Mouse (Mus musculus) CD4-positive, CD25-positive, alpha-beta regulatory T cell, adult 2 months (primary cell): ENCODE measurements around the gene Slc16a2.
A peak's percentile ranks its signal among the peaks of the same experiment; 100 is the strongest.

ENCODE experiments used
- DNase-seq: peaks from one replicate; pipeline ENCODE4 v3.0.0-alpha.2; 2012; ENCODE audit warnings: low read depth, low spot score

Gene Slc16a2

DNA sequence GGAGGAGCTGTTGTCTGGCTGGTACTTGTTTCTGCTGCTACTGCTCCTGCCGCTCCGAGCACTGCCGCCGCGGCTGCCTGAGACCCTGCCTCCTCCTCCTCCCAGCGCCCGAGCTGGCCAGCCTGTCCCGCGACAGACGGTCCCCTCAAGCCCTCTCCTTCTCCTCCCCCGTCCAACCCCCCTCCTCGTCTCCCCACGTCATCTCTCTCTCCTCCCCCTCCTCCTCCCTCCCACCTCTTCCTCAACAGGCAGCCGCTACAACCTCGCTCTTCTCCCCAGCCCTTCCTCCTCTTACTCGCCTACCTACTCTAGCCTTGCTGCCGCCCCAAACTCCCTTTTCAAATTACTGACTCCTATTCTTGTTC is at the start of gene Slc16a2:
TSS of gene Slc16a2 (minus strand) at position 152 of the 365 bp plus-strand sequence.
- peak; percentile 72 for DNase-seq

DNA sequence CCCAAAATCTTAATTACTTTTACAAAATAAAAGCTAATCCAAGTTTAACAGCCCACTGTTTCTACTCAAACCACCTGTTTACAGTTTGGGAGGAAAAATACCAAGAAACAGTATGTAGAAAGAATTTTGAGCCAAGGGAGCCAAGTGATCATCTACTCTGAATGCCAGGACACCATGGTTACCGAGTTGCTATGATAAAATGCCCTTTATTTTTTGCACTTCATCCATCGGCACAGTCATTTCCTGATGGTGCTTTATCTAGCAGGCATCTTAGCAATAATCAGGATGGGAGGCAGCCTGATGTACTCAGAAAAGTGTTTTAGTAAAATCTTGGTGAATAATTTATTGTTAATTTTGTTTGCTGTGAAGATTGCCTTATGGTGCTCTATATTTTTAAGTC is 41.7 kb upstream of the Slc16a2 start:
- no peak for DNase-seq

DNA sequence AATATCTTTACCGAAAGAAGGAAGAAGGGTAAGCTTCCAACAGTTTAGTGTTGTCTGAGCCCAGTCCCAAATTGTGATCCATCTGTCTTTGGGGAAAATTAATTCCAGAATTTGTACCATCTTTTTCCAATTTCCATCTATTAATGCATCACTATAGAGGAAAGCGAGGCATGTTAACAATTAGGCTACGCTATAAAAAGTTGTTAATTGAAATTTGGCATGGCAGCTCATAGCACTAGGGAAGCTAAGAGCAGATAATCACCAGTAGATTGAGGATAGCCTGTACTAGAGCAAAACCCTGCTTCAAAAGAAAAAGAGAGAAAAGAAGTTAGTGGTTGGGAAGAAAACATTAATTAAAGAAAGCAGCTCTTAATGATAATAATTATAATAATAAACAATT is 41.1 kb upstream of the Slc16a2 start:
- no peak for DNase-seq

DNA sequence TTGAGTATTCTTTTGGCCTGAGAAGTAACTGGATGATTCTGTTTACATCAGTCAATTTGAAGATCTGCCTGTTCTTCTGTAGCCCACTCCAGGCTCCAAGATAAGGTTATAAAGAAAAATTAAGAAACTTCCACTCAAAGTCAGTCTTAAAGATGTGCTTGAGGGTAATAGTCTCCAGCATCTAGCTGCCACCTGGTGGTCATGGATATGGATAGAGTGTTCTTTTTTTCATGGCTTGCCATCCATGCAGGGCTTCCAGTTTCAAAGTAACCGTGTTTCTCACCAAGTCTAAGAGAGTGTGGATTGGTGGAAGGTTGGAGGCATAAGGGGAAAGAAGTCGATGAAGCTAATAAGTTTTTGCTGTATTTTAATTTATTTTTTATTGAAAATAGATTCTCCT is 23.5 kb upstream of the Slc16a2 start:
- DNase-seq: peak; percentile 38

DNA sequence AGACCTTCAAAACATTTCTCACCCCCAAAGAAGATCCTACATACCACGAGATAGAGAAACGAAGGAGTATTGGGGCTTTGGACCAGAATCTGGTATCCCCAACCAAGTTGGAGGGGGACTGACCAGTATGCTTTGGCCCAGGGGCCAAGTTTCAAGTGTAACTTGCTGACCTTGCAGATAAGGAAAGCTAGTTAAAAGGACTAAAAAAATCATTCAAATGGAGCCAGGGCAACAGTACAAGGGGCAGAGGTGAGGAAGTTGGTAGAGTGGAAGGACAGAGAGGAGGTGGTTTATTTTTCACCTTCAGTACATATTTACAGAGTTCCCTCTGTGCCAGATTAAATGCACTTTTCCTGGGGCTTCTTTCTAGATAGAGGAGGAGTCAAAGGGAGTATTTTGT is 7.1 kb upstream of the Slc16a2 start:
- DNase-seq: no peak

DNA sequence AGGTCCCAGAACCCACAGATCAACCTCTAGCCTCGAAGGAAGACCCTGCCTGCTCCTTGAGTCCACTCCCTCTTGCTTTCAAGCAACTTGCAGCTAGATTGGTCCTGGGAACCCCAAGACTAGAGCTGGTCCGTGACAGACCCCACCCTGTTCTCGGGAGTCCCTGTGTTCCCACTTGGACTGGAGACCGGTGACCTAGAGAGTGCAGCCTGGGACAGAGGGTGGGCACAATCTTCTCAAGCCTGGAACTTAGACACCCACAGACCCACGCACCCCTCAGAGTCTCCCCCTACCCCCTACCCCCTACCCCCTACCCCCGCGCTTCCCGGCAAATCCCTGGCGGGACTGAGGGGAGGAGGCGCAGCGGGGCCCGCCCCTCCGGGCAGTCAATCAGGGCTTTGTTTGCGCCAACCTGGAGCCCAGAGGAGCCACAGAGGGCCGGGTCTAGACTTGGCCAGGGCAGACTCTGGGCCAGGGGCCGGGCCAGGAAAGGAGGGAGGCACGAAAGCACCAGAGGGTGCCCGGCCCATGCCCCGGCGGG is 558 bp upstream of the Slc16a2 start:
- peak; percentile 1 for DNase-seq

DNA sequence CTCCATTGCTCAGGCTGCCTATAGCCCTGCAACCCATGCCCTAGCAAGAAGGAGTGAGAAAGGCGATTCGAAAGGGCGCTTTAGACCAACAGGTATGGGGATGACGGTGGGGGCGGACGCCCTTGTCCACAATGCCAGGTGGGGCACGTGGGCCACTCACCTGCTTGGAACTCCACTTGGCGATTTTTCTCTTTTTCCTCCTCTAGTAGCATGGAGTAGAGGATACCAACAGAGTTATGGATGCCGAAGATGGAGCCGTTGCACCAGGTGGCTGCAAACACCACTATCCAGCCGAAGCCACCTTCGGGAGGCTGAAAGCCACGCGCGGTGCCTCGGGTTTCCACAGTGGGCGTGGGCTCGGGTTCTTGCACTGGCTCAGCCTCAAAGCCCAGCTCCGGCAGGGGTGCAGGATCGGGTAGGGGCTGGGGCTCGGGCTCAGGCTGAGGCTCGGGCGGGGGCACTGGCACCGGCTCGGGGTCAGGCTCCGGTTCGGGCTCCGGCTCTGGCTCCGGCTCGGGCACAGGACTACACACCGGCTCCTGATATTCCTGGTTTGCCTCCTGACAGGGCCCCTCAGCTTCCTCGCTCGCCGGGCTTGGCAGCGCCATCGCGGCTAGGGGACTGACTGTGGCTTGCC is 470 bp downstream of the Slc16a2 start:
- DNase-seq: peak; percentile 27

DNA sequence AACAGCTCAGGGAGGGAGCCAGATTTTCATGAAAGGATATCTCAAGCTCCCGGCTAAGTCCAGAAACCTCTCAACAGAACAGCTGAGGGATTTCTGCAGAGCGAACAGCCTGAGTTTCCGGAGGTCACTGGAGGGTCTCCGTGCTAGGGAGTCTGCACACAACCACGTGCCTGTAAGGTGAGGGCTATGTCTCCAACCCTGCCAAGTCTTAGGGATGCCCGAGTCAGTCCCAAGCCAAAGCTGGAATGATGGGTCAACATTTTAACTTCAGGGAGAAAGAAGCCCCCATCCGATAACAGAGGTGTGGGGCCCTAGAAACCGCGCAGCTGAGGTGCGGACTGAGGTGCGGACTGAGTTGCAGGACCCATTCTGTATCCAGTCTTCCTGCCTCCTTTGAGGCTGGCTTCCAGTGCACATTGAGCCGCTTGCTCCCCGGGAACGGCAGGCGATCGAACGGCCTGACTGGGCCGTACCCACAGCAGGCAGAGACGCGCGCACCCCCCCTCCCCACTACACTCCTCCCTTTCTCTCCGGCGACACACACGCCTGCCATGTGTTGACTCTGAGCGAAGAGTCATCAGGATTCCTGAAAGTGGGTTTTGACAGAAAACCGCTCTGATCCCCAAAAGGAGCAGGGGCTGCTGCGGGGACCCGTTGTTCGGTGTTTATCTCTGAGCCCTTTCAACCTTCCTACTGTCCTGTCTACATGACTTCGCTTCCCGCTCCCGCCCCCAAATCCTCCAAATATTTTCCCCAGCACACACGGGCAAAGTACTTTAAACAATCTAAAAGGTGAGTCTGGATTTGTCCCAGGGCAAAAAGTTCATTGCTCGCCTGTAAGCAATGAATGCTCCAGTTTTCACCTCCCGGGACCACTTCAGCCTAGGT is 1.2 kb downstream of the Slc16a2 start:
- peak; percentile 1 for DNase-seq

DNA sequence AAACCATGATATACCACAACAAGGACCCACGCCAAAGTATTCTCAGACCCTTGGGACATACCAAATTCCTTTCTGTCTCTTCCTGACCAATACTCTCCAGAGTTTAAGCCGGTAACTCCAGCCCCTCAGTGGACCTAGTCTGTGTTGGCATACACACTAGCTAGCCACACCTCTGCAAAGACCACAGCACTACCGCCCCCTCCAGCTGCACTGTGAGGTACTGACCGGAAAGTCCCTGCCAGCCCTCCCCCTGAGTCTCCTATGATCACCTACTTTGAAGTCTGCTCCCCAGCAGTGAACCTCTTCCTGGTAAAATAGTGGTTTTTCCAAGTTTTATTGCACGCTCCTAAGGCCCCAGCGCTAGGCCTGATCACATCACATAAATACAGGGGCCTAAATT is 2.5 kb downstream of the Slc16a2 start:
- DNase-seq: peak; percentile 0

DNA sequence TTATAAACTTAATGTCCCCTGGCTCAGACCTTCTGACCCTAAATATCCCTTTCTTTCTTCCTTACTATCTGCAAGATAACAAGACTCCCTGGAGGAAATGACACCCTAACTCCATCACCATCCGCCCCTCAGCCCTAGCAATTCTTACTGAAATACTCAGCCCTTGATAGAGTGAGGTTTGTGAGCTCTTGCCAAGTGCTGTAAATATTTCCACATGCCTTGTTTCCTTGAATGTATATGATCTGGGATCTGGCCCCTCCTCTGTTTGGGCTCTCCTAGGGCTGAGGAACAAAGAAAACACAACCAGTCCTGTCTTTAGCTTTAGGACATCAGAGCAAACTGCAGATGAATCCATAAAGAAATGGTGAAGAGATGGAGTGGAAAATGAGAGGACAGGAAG is 9.1 kb downstream of the Slc16a2 start:
- DNase-seq: no peak

DNA sequence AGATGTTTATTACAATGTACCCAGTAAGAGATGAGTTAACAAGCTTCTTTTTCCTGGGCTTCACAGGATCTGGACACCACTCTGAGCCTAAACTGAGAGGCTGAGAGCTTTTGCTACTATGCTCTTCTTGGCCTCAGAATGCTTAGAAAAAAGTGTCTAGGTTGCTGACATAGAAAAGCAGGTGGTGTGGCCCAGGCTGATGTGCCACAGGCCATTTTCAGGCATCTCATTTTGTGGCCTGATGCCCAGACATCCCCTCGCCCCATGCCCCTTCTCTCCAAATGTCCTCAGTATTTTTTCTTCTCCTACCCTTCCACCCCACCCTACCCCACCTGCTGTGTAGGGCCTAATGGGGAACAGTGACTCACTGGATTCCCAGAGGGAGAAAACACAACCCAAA is 11.3 kb downstream of the Slc16a2 start:
- no peak for DNase-seq

DNA sequence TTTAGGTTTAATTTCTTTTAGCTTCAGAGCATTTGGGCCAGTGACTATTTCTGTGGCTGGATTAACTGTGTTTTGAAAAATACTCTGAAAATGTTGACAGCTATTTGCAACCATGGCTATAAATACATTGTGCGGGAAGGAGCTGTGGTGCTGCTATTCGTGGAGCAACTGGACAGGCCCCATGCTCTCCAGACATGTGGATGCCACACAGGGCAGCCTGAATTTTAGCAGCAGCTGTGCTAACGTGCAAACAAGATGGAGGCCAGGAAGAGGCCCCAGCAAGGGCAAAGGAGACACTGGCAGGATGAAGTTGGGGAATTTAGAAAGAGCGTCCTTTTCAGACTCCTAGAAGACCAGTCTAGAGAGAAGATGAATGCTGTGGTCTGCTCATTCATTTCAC is 15.4 kb downstream of the Slc16a2 start:
- DNase-seq: no peak

DNA sequence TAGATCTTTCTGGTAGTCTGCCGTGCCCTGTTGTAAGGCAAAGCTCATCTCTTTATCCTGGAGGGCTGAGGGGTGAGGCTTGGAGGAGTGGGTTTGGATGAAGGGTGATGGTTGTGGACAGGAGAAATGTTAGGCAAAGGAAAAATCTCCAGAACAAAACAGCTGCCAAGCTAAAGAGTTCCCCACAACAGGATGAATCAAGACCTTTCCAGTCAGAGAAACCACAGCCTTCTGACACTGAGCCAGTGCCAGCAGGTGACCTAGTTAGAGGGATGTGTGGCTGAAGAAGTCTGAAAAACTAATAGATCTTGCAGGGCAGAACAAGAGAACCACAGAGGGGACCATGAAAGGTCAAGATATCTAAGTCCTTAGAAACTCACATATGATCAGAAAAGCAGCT is 24.8 kb downstream of the Slc16a2 start:
- no peak for DNase-seq

DNA sequence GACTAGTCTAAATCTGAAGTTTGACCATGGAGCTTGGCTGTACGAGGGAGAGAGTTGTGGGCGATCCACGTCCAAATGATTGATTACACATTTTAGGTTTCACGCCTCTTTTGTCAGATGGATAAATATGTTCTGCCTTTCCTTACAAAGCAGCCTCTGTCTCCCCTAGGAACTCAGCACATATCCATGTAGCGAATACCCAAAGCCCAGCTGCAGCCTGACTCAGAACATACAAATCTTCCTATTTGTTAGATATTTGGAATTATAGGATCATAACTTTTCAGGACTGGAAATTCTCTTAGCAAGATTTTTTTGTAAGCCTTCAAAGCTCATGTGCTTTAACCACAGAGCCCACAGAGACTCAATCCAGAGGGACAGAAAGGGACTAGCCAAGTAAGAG is 26.3 kb downstream of the Slc16a2 start:
- DNase-seq: no peak

DNA sequence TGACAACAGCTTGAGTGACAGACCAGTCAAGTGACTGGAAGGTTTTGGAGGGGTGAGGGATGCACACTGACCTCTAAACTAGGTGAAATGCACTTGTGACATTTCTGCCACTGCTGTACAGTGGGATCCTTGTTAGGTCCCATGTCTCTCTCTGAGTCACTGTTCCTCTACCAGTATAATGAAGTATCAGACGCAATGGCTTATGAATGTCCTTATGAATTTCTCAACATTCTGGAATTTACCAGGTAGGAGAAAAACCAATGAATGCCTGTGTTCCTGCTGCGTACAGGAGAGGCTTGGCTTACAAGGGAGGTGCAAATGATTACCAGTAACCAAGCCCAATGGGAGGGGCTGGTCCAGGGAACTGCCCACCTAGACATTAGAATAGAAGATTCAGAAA is 30.5 kb downstream of the Slc16a2 start:
- no peak for DNase-seq

DNA sequence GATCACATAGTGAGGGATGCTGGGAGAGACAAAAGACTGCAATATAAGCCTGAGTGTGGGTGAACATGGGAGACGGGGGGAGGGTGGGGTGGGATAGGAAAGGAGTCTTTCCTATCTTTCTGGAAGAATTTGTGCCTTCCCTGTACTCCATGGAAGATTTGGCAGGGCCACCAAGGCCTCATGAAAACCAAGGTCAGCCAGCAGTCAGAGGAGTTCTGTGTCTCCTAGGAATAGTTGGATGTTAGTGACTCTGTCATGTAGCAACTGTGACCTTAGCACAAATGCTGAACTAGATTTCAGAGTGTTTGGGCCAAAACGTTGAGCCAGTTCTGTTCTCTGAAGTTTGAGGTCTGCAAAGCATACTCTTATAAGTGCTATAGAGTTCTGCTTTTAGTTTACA is 36.1 kb downstream of the Slc16a2 start:
- DNase-seq: no peak

DNA sequence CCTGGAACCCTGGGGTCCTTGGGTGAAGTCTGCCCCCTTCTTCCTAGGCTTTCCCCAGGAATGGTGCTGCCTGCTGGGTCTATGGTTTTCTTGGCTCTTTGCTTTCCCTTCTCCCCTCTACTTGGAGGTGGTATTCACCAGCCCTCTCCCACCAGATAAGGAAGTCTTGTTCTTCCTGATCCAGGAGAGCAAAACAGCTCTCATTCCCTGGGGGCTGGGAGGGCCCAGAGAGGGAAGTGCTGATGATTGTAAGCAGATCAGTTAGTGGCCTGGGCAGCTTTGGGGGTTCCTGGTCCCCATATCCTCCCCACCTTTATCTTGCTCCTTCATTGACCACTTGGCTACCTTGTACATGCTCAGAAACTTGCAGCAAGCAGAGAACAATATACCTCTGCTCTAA is 45.4 kb downstream of the Slc16a2 start:
- DNase-seq: no peak

DNA sequence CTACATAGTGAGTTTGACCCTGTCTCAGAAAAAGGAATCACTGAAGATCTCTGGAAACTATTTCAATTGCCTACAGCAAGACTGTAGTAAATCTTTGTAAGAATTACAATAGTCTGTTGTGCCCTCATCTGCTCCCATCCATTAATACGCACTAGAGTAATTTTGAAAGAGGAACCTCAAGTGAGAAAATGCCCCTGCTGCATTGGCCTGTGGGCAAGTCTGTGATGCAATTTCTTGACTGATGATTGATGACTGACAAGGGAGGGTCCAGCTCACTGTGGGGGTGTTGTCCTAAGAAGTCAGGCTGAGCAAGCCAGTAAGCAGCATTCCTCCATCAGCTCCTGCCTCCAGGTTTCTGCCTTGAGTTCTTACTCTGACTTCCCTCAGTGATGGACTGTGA is 75.6 kb downstream of the Slc16a2 start:
- DNase-seq: no peak

DNA sequence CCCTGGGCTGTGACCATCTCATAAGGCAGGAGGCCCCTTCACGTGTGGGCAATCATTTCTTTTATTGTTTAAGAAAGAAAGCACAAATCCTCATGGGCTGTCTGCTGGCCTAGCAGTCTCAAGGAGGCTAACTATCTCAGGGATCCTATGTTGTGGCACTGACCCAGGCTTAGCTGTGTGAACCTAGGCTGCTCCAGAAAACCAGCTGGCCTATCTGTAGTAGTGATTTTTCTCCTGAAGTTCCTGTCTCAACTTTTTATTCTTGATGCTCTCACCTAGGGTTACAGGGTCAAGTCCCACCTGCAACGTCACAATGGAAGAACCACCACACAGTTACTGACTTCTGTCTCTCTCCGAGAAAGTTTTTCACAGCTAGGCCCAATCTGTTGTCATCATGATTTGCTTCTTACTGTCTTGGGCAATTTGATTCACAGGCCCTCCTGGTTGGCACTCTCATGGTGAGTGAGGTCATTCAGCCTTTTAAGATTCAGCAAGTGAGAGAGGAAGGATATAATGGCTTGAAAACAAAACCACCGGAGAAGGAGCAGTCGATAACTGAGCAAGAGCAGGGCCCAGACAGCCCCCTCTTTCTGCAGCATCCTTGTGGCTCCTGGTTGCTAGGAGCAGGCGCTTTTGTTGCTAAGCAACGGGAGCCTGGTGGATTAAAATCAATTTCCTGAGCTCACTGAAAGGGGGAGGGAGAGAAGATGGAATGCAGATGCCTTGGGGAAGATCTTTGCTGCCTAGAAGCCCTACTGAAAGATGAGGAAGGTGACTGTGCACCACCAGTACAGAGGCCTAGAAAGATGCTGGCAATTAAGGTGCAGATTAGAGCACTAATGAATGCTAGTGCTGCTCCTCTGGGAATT is 77.4 kb downstream of the Slc16a2 start:
- no peak for DNase-seq

DNA sequence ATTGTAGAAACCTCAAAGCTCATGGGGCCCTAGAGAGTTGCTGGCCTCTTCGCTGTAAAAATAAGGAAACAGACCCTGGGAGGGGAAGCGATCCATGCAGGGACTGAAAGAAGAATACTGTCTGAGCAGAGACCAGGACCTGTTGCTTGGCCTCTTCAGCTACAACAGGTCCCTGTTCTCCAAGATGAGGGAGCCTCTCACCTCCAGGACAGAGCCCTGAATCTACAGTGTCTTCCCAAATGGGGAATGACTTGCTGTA is 79.8 kb downstream of the Slc16a2 start:
- DNase-seq: no peak

DNA sequence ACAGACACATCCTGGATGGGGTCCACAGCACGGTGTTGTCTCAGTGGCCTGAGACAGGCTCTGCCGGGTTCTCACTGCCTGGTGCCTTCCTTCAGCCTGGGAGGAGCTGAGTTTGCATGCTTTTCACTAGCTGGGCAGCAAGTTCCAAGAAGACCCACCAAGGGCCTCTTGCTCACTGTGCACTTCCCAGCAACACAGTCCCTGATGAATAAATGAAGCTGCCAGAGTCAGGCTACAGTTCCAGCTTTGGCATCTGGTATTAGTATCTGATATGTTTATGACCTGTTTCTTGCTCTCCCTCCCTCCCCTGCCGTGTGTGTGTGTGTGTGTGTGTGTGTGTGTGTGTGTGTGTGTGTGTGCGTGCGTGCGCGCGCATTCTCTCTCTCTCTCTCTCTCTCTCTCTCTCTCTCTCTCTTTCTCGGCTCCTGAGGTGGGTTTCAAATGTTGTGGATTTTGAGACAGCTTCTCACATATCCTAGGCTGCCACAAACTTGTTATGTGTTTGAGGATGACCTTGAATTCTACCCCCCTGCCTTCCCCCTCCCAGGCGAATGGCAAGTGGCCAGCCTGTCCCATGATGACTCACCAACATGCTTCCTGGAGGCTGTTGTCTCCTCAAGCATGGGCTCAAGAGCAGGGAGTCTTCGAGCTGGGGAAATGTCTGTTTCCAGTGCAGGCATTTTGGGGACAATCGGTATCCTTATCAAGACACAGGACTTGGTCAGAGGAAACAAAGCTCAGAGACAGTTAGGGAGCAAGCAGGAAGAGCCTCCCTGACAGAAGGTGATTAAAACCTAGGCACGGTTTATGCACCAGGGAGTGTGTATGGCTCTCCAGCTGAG is 80.3 kb downstream of the Slc16a2 start:
- DNase-seq: no peak
